Mouse (Mus musculus) stomach, postnatal 0 days (tissue): ENCODE results near the gene Coch.

Source experiments
- CTCF ChIP-seq: IDR thresholded peaks from 2 replicates; pipeline ENCODE4 v1.5.1; 2016; ENCODE audit warnings: antibody characterized with exemption, low read depth, mild to moderate bottlenecking, moderate library complexity
- EP300 ChIP-seq: optimal IDR thresholded peaks from 2 replicates; pipeline ENCODE3; 2016; ENCODE audit warnings: antibody characterized with exemption

GRCm38 (mm10) chr12:51623366-51623694 is 30.2 kb downstream of the Coch start:
- TF ChIP-seq EP300 (no peak), CTCF (no peak)
